Mouse (Mus musculus): ENCODE results near the gene Rnase4. TPM values are rescaled to one million over a fixed set of nuclear protein-coding genes. Genes with fewer than 3 reads are reported as not detected.
"Not testable (repeated sequence)": the region's sequence is repeated elsewhere in the genome, so short reads cannot be mapped to it uniquely, and the experiment has no call there.

Gene Rnase4
- polyA plus RNA-seq, 1 experiment: 0.03 TPM

DNA sequence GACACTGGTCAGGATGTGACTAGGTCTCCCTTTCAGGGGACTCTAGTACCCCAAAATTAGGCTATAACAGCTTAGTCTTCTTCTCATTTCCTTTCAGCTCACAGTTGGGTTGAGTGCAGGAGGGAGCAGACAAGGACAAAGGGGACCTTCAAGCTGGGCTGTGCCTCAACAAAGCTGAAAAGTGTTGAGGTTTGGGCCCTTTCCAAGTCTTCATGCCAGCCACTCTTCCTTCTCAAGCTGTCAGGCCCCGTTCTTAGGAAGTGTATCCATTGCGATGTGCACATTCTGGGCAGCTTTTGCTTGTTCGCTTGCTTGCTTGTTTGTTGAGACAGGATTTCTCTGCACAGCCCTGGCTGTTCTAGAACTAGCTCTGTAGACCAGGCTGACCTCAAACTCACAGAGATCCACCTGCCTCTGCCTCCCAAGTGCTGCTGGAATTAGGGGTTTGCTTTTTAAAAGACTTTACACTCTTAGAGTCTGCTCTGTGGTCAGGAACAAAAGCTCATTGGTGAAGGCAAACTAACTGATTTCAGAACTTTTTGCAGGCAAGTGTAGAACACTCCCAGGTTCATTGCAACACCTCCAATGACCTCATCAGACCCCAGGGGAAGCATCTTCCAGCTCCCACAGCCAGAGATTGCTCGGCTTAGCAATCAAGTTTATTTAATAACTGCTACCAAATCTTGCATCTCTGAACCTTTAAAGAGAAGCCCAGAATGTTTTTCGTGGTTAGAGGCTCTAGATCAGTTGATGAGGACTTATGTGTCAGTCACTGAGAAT is 3.4 kb downstream of the Rnase4 start:
- Histone ChIP-seq H3K9me3 (ENCODE audit: control insufficient read depth, low read length) (no peaks in the 10 kb centered on the region), H3K4me3 (replicated peaks) (no peak overlapping the region), H3K27me3 (ENCODE audit: control insufficient read depth) (peaks cover 14% of the 10 kb centered on the region), H3K36me3 (ENCODE audit: control insufficient read depth) (no peaks in the 10 kb centered on the region), H3K4me1 (ENCODE audit: control insufficient read depth) (peaks cover 20% of the 10 kb centered on the region)
- TF ChIP-seq TAL1 (IDR thresholded peaks at IDR 0.05; ENCODE audit: low read length) (no peak), GATA1 (IDR thresholded peaks at IDR 0.05; ENCODE audit: low read length) (no peak)

DNA sequence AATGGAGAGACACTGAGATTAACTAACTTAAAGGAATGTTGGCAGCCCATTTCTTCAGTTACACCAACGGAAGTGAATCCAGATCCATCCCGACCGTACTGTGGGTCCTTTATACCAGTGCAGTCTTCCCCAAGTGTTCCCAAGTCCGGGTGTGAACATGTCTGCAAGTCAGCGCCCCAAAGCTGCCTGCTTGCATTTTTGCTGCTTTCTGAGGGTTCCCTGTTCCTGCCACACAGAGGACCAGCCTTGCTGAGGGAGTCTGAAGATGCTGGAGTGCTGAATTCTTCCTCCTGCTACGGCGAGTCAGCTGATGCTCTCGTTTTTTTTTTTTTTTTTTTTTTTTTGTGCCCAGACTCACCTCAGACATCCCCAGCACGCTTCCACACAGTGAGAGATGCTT is 4.0 kb downstream of the Rnase4 start:
- H3K4me1 ChIP-seq (ENCODE audit: control insufficient read depth): peaks cover 14% of the 10 kb centered on the region
- no peaks in the 10 kb centered on the region for H3K36me3 ChIP-seq (ENCODE audit: control insufficient read depth)
- H3K4me3 ChIP-seq (replicated peaks): no peak overlapping the region
- H3K27me3 ChIP-seq (ENCODE audit: control insufficient read depth): peaks cover 14% of the 10 kb centered on the region
- H3K9me3 ChIP-seq (ENCODE audit: control insufficient read depth, low read length): no peaks in the 10 kb centered on the region
- TF ChIP-seq TAL1 (IDR thresholded peaks at IDR 0.05; ENCODE audit: low read length) (no peak), GATA1 (IDR thresholded peaks at IDR 0.05; ENCODE audit: low read length) (no peak)

DNA sequence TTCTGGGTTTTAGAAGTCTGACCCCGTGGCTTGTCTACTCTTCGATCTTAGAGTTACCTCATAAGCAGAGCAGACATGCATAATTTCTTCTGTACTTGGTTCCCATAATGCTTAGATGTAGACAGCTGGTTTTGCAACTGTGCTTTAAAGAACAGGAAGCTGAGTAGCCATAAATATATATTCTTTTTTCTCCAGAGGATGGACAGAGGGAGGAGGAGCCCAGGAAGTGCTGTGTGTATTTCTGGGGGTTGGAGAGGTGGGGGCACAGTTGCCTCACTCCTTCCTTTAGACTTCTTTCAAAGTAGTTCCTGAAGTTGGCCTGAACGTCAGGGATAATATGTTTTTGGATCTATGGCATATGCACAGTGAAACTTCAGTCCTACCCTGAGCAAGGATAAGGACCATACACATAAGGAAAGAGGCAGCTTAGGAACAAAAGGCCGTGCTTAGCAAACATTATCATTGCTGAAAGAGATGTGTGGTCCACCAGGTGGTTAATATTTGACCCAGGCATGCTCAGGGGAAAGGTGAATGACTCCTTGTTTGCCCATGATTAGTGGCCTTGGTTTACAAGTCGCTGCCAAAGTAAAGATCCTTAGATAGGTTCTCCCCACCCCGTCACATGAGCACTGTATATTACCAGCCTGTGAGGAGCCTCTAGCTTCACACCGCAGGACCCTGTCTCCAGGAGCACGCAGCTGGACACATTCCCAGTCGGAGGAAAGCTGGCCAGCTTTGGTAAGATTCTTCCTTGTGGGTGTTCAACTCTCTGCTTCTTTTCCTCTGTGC is 5.1 kb downstream of the Rnase4 start:
- Histone ChIP-seq H3K9me3 (ENCODE audit: control insufficient read depth, low read length) (no peaks in the 10 kb centered on the region), H3K36me3 (ENCODE audit: control insufficient read depth) (no peaks in the 10 kb centered on the region), H3K4me1 (ENCODE audit: control insufficient read depth) (peaks cover 4% of the 10 kb centered on the region), H3K4me3 (replicated peaks) (no peak overlapping the region), H3K27me3 (ENCODE audit: control insufficient read depth) (peaks cover 9% of the 10 kb centered on the region)
- no peak for TF ChIP-seq TAL1 (IDR thresholded peaks at IDR 0.05; ENCODE audit: low read length)
- no peak for TF ChIP-seq GATA1 (IDR thresholded peaks at IDR 0.05; ENCODE audit: low read length)

DNA sequence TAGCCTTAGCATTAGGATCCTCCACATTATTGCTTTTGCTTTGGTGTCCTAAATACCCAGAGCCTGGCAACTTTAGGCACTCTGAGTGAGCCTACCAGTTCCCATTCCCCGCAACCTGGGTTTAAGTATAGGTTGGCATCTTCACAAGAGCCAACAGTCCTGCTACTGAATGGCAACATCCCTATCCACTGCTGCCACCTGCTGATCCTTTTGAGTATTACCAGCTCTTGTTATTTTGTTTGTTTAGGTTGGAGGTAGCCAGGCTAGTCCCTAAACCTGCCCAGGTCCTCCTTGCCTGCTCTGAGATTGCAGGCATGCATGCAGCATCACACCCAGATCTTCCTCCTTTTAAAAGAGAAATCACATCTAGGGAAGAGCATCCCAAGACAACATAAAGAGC is 7.4 kb downstream of the Rnase4 start:
- H3K27me3 ChIP-seq (ENCODE audit: control insufficient read depth); H3K9me3 ChIP-seq (ENCODE audit: control insufficient read depth, low read length); H3K4me3 ChIP-seq (replicated peaks); H3K4me1 ChIP-seq (ENCODE audit: control insufficient read depth); H3K36me3 ChIP-seq (ENCODE audit: control insufficient read depth): not testable (repeated sequence)

DNA sequence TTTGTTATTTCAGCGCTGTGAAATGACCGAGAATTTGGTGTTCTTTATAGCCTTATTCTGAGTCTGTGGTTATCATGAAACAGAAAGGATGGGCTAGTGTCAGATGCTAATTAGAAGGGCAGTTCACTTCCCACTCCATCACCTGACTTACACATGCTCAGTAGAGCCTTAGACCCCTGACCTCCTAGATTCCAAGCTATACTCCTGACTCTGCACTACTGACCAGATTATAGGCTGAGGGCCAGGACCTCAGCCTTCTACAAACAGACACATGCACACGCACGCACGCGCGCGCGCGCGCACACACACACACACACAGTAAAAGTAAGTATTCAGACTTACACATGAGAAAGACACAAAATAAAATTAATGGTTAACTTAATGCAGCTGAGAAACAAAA is 8.0 kb downstream of the Rnase4 start:
- Histone ChIP-seq H3K27me3 (ENCODE audit: control insufficient read depth) (no peaks in the 10 kb centered on the region), H3K9me3 (ENCODE audit: control insufficient read depth, low read length) (no peaks in the 10 kb centered on the region), H3K4me3 (replicated peaks) (no peak overlapping the region), H3K36me3 (ENCODE audit: control insufficient read depth) (no peaks in the 10 kb centered on the region), H3K4me1 (ENCODE audit: control insufficient read depth) (peaks cover 11% of the 10 kb centered on the region)
- TF ChIP-seq GATA1 (IDR thresholded peaks at IDR 0.05; ENCODE audit: low read length) (no peak), TAL1 (IDR thresholded peaks at IDR 0.05; ENCODE audit: low read length) (no peak)

DNA sequence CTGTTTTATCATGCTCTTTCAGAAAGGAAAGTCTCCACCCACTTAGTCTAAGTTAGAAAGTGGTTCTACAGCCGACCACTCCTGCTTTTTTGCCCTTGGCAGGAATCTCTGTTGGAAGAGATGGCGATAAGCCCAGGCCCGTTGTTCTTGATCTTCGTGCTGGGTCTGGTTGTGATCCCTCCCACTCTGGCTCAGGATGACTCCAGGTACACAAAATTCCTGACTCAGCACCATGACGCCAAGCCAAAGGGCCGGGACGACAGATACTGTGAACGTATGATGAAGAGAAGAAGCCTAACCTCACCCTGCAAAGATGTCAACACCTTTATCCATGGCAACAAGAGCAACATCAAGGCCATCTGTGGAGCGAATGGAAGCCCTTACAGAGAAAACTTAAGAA is 10.4 kb downstream of the Rnase4 start:
- H3K4me1 ChIP-seq (ENCODE audit: control insufficient read depth): peaks cover 27% of the 10 kb centered on the region
- H3K27me3 ChIP-seq (ENCODE audit: control insufficient read depth): no peaks in the 10 kb centered on the region
- H3K4me3 ChIP-seq (replicated peaks): no peak overlapping the region
- H3K9me3 ChIP-seq (ENCODE audit: control insufficient read depth, low read length): no peaks in the 10 kb centered on the region
- no peak for TF ChIP-seq GATA1 (IDR thresholded peaks at IDR 0.05; ENCODE audit: low read length)
- no peak for TF ChIP-seq TAL1 (IDR thresholded peaks at IDR 0.05; ENCODE audit: low read length)
- H3K36me3 ChIP-seq (ENCODE audit: control insufficient read depth): peaks cover 5% of the 10 kb centered on the region

DNA sequence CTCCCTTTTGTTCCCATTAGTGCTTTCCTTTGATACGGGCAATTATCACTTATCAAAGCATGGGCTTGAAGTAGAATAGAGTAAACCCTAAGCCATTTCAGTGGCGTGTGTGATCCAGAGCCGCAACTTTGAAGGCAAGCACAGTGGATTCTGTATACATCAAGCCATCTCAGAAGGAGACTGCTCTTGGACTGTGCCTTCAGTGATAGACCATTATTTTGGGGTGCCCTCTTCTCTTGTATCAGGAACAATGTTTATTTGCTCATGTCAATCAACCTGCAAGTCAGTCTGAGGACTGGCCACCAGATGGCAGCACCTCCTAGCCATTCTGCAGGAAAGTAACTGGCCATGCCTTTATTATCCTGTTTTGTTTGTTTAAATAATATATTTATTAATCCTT is 12.3 kb downstream of the Rnase4 start:
- no peaks in the 10 kb centered on the region for H3K9me3 ChIP-seq (ENCODE audit: control insufficient read depth, low read length)
- peaks cover 5% of the 10 kb centered on the region for H3K36me3 ChIP-seq (ENCODE audit: control insufficient read depth)
- peaks cover 37% of the 10 kb centered on the region for H3K4me1 ChIP-seq (ENCODE audit: control insufficient read depth)
- H3K4me3 ChIP-seq (replicated peaks): no peak overlapping the region
- H3K27me3 ChIP-seq (ENCODE audit: control insufficient read depth): no peaks in the 10 kb centered on the region
- TF ChIP-seq GATA1 (IDR thresholded peaks at IDR 0.05; ENCODE audit: low read length): no peak
- TF ChIP-seq TAL1 (IDR thresholded peaks at IDR 0.05; ENCODE audit: low read length): no peak

DNA sequence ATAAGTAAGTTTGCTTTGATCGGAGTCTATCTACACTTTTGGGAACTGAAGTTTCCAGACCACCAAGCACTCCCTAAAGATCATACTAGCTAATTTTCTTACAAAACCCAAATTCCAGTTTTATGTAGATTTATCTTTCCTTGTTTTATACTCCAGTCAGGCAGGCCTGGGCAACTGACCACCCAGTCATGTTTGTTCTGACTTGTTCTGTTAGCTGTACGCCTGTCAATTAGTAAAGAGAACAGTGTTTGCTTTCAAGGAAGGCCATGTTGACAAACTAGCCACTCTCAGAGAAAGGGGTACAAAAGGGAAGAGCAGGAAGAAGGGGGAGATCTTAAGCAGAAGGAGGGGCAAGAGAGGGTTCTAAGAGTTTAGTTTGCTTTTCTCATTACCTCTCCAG is 13.5 kb downstream of the Rnase4 start:
- no peak overlapping the region for H3K4me3 ChIP-seq (replicated peaks)
- TF ChIP-seq GATA1 (IDR thresholded peaks at IDR 0.05; ENCODE audit: low read length) (no peak), TAL1 (IDR thresholded peaks at IDR 0.05; ENCODE audit: low read length) (no peak)
- H3K4me1 ChIP-seq (ENCODE audit: control insufficient read depth): peaks cover 37% of the 10 kb centered on the region
- H3K36me3 ChIP-seq (ENCODE audit: control insufficient read depth): peaks cover 5% of the 10 kb centered on the region
- H3K9me3 ChIP-seq (ENCODE audit: control insufficient read depth, low read length): no peaks in the 10 kb centered on the region
- no peaks in the 10 kb centered on the region for H3K27me3 ChIP-seq (ENCODE audit: control insufficient read depth)

DNA sequence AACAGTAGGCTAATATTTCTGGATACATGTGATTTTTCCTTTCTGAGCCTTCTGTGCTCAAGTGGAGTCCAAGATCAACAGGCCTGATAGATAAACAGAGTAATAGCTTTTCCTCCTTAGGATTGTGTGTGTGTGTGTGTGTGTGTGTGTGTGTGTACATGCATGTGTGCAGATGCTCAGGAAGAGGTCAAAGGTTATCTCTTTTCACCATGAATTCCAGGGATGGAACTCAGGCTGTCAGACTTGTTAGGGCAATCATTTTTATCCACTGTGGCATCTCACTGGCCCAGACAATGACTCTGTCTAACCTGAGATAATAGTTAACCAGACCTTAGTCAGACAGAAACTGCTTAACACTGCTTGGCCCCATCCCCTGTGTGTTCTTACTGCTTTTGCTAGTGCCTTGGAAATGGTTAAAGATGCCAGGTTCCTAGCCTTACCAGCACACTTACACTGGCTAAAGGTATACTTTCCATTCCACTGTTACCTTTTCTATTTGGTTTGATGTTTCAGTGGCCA is 15.6 kb downstream of the Rnase4 start:
- Histone ChIP-seq H3K9me3 (ENCODE audit: control insufficient read depth, low read length) (no peaks in the 10 kb centered on the region), H3K27me3 (ENCODE audit: control insufficient read depth) (no peaks in the 10 kb centered on the region), H3K4me1 (ENCODE audit: control insufficient read depth) (peaks cover 42% of the 10 kb centered on the region), H3K36me3 (ENCODE audit: control insufficient read depth) (peaks cover 5% of the 10 kb centered on the region), H3K4me3 (replicated peaks) (no peak overlapping the region)
- TF ChIP-seq TAL1 (IDR thresholded peaks at IDR 0.05; ENCODE audit: low read length) (no peak), GATA1 (IDR thresholded peaks at IDR 0.05; ENCODE audit: low read length) (no peak)

Data from erythroblast, embryonic 14.5 days (primary cell).